Mouse (Mus musculus) C2C12 (cell line): ENCODE results near the gene Kynu. TPM values are rescaled to one million over a fixed set of nuclear protein-coding genes. Genes with fewer than 3 reads are reported as not detected.

Experiments used
- H3K27me3 ChIP-seq: one replicate; pipeline ENCODE4 v1.6.1; 2011; ENCODE audit not compliant: control insufficient read depth, insufficient read depth, insufficient read length
- H3K36me3 ChIP-seq: one replicate; pipeline ENCODE4 v1.6.1; 2011; ENCODE audit not compliant: control insufficient read depth, insufficient read depth
- H3K4me3 ChIP-seq: one replicate; pipeline ENCODE4 v1.5.1; 2011; ENCODE audit warnings: mild to moderate bottlenecking, control low read depth; ENCODE audit not compliant: poor library complexity, insufficient read depth, severe bottlenecking
- H3K79me2 ChIP-seq: one replicate; pipeline ENCODE4 v1.6.1; 2011; ENCODE audit not compliant: control insufficient read depth, insufficient read depth
- H3K79me3 ChIP-seq: one replicate; pipeline ENCODE4 v1.6.1; 2011; ENCODE audit warnings: low read depth, control low read depth
- H3ac ChIP-seq: one replicate; pipeline ENCODE3; 2011; ENCODE audit warnings: low read depth; ENCODE audit not compliant: control insufficient read depth, insufficient read length
- CEBPB ChIP-seq: IDR thresholded peaks from one replicate; pipeline ENCODE4 v1.6.1; 2011; ENCODE audit warnings: low read depth, mild to moderate bottlenecking, control low read depth, moderate library complexity
- CTCF ChIP-seq: IDR thresholded peaks from one replicate; pipeline ENCODE4 v1.5.1; 2011; ENCODE audit not compliant: control insufficient read depth, insufficient read depth, insufficient read length
- FOSL1 ChIP-seq: IDR thresholded peaks from one replicate; pipeline ENCODE4 v1.8.0; 2011; ENCODE audit warnings: mild to moderate bottlenecking, low read length; ENCODE audit not compliant: poor library complexity, insufficient read depth, severe bottlenecking
- MAX ChIP-seq: IDR thresholded peaks from one replicate; pipeline ENCODE4 v1.6.1; 2011; ENCODE audit warnings: mild to moderate bottlenecking, control low read depth
- MYOD1 ChIP-seq: IDR thresholded peaks from one replicate; pipeline ENCODE4 v1.6.1; 2011; ENCODE audit warnings: low read depth; ENCODE audit not compliant: control insufficient read depth, insufficient read length
- MYOG ChIP-seq: IDR thresholded peaks from one replicate; pipeline ENCODE4 v1.6.1; 2011; ENCODE audit not compliant: control insufficient read depth, insufficient read length; ENCODE audit errors: extremely low read depth
- USF1 ChIP-seq: IDR thresholded peaks from one replicate; pipeline ENCODE4 v1.6.1; 2011; ENCODE audit warnings: low read depth, mild to moderate bottlenecking, control low read depth, moderate library complexity
- polyA plus RNA-seq: library from polyadenylated mRNA; unstranded; fragments of >200 nt; fragmentation: generic; extraction: Trizol; gene quantifications from one replicate; pipeline ENCODE4 v1.2.1, GENCODE M21; 2012; ENCODE audit warnings: missing spikeins

Gene Kynu
- polyA plus RNA-seq, 1 experiment, result not detected

DNA sequence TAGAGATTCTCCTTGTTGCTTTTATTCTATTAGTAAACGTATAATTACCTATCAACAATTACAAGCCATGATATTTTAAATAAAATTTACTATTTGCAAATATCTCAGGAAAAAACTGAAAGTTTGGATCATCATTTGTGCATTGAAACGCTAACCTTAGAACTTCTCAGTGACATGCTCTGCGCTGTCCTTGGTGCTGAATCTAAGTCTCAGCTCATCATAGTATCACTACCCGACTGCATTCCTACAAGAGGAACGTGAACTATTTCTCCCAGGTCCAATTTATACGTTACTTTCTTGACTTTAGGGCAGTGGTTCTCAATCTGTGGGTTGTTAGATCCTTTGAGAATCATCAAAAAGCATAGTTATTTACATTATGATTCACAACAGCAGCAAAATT is 58.4 kb downstream of the Kynu start:
- Histone ChIP-seq H3ac (no peak overlapping the region), H3K79me2 (no peaks in the 10 kb centered on the region), H3K27me3 (no peaks in the 10 kb centered on the region), H3K79me3 (no peaks in the 10 kb centered on the region), H3K36me3 (no peaks in the 10 kb centered on the region), H3K4me3 (no peak overlapping the region)
- no peak for TF ChIP-seq MYOD1
- TF ChIP-seq MAX, result no peak
- TF ChIP-seq USF1, result no peak
- TF ChIP-seq CTCF, result no peak
- no peak for TF ChIP-seq MYOG
- TF ChIP-seq CEBPB, result no peak
- TF ChIP-seq FOSL1, result no peak

DNA sequence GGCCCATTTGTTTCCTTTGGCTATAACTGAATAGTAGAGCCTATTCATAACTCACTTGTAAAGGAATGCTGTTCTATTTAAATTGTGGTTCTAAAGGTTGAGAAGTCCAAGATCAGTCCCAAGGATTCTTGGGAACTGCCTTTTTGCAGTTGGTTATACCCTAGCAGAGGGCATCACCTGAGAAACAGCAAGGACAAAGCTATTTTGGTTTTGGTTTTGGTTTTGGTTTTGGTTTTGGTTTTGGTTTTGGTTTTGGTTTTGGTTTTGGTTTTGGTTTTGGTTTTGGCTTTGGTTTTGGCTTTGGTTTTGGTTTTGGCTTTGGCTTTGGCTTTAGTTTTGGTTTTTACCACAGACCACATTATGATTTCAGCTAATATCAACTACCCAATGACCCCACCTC is 66.0 kb downstream of the Kynu start:
- Histone ChIP-seq H3K79me2 (no peaks in the 10 kb centered on the region), H3K4me3 (no peak overlapping the region), H3K79me3 (no peaks in the 10 kb centered on the region), H3ac (no peak overlapping the region), H3K27me3 (no peaks in the 10 kb centered on the region), H3K36me3 (no peaks in the 10 kb centered on the region)
- TF ChIP-seq MYOG (no peak), MAX (no peak), FOSL1 (no peak), USF1 (no peak), MYOD1 (no peak), CEBPB (no peak), CTCF (no peak)

DNA sequence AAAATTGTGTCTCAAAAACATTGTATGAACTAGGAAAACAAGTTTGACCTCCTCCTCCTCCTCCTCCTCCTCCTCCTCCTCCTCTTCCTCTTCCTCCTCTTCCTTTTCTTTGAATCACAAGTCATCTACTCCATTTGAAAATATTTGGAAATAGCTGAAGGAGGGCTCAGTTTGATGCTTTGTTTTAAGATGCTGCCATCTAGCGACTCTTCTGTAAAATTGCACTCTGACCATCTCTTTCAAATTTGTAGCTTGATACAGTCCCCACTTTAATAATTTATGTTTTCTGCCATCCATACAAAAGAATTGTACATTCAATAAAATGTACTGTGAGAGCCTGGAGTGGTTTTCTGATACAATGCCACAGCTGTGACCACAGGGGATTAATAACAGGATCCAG is 67.7 kb downstream of the Kynu start:
- no peak for TF ChIP-seq USF1
- no peak for TF ChIP-seq MYOD1
- TF ChIP-seq MYOG, result no peak
- Histone ChIP-seq H3K79me3 (no peaks in the 10 kb centered on the region), H3ac (no peak overlapping the region), H3K36me3 (no peaks in the 10 kb centered on the region), H3K79me2 (no peaks in the 10 kb centered on the region), H3K27me3 (no peaks in the 10 kb centered on the region), H3K4me3 (no peak overlapping the region)

DNA sequence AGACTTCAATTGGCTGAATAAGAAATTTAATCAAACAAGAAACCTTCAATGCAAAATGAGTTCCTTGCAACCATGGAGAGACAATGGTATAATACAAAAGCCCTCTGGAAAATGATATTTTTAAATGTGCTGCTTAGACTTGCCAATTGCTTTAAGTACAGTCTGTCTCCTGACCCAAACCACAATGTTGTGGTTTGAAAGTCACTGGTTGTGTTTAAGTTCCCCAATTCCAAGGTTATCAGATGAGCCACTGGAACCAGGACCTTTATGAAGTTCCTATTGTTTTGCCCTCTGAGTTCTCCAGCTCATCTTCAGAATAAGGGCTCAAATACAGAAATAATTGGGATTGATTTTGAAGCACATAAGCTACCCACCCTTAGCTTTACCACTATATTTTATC is 76.7 kb downstream of the Kynu start:
- no peak overlapping the region for H3ac ChIP-seq
- no peak overlapping the region for H3K4me3 ChIP-seq
- TF ChIP-seq MAX, result no peak
- H3K79me2 ChIP-seq, result no peaks in the 10 kb centered on the region
- H3K27me3 ChIP-seq, result no peaks in the 10 kb centered on the region
- no peaks in the 10 kb centered on the region for H3K36me3 ChIP-seq
- no peaks in the 10 kb centered on the region for H3K79me3 ChIP-seq

DNA sequence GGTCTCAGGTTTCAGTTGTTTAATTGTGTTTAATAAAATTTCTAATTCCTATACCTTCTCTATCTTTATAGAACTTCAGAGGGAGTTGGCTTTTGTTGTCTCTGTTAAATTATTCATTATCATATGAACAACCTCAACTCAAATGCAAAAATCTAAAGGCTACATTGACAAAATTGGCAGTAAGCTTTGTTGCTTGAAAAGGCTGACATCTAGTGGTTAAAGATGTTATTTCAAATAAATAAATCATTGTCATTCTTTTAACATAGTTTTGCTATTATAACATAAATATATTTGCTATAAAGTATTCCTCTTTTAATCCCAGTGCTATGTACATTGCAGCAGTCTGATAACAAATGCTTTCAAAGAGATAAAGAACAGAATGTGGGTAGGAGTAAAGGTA is 81.4 kb downstream of the Kynu start:
- Histone ChIP-seq H3K36me3 (no peaks in the 10 kb centered on the region), H3K79me2 (no peaks in the 10 kb centered on the region), H3K79me3 (no peaks in the 10 kb centered on the region), H3K27me3 (no peaks in the 10 kb centered on the region), H3K4me3 (no peak overlapping the region), H3ac (no peak overlapping the region)
- TF ChIP-seq FOSL1 (no peak), MYOG (no peak), MAX (no peak), MYOD1 (no peak), USF1 (no peak), CTCF (no peak), CEBPB (no peak)

DNA sequence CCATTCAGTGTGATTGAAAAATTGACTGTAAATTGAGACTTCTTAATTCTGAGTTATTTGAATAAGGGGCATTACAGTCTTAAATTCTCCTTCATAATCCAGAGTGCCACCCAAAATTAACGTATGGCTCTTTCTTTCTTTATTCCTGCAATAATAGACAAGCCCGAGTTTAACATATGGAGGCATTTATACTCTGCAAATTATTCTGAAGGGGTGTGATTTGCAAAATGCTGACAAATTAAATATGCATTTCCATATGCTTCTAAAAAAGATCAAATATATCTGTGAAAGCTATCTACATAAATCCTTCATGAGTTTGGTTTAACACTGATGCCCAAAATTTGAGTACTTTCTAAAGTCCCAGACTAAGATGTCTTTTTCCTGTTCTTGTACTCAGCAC is 91.8 kb downstream of the Kynu start:
- no peaks in the 10 kb centered on the region for H3K27me3 ChIP-seq
- H3K36me3 ChIP-seq, result no peaks in the 10 kb centered on the region
- no peak overlapping the region for H3ac ChIP-seq
- TF ChIP-seq FOSL1 (no peak), CEBPB (no peak), MYOD1 (no peak), USF1 (no peak), MYOG (no peak), MAX (no peak), CTCF (no peak)
- H3K79me3 ChIP-seq, result no peaks in the 10 kb centered on the region
- no peaks in the 10 kb centered on the region for H3K79me2 ChIP-seq
- no peak overlapping the region for H3K4me3 ChIP-seq
